Mouse (Mus musculus) neural tube, embryonic 13.5 days (tissue): ENCODE measurements around the gene Dgat2. TPM values are rescaled to one million over a fixed set of nuclear protein-coding genes. Genes with fewer than 3 reads are reported as not detected.

Source experiments
- ATAC-seq: fragments of 200-750 bp; cut with Nextera tagmentation; 2 replicates; pipeline ENCODE4 v1.8.0; 2017; ENCODE audit warnings: low read depth, mild to moderate bottlenecking, moderate TSS enrichment, moderate library complexity
- H3K27ac ChIP-seq: fragments of 300-500 bp; sonication (generic); replicated peaks from 2 replicates; pipeline ENCODE4 v1.5.1; 2015; ENCODE audit warnings: moderate library complexity, mild to moderate bottlenecking, inconsistent platforms
- H3K27me3 ChIP-seq: fragments of 300-500 bp; sonication (generic); 2 replicates; pipeline ENCODE4 v1.6.1; 2015; ENCODE audit warnings: mild to moderate bottlenecking, inconsistent platforms
- H3K36me3 ChIP-seq: fragments of 300-500 bp; sonication (generic); 2 replicates; pipeline ENCODE4 v1.6.1; 2015; ENCODE audit warnings: mild to moderate bottlenecking, inconsistent platforms
- H3K4me1 ChIP-seq: fragments of 300-500 bp; sonication (generic); replicated peaks from 2 replicates; pipeline ENCODE4 v1.6.1; 2015; ENCODE audit warnings: inconsistent platforms
- H3K4me2 ChIP-seq: fragments of 300-500 bp; sonication (generic); 2 replicates; pipeline ENCODE4 v1.6.1; 2015; ENCODE audit warnings: inconsistent platforms, mild to moderate bottlenecking, moderate library complexity
- H3K4me3 ChIP-seq: fragments of 300-500 bp; sonication (generic); 2 replicates; pipeline ENCODE4 v1.5.1; 2015; ENCODE audit warnings: mild to moderate bottlenecking, inconsistent platforms
- H3K9ac ChIP-seq: fragments of 300-500 bp; sonication (generic); 2 replicates; pipeline ENCODE4 v1.6.1; 2015; ENCODE audit warnings: moderate library complexity, mild to moderate bottlenecking, inconsistent platforms
- H3K9me3 ChIP-seq: fragments of 300-500 bp; sonication (generic); 2 replicates; pipeline ENCODE4 v1.6.1; 2016; ENCODE audit warnings: inconsistent platforms
- WGBS: fragments of 180-500 bp; shearing (Covaris S2); methylation state at CpG from one replicate; pipeline ENCODE4 v1.1.7; 2015; 5-methylcytosine and 5-hydroxymethylcytosine counted together
- polyA plus RNA-seq: library from polyadenylated mRNA; unstranded; fragments of >200 nt; fragmentation: Nextera tagmentation; extraction: Ambion mirVana; gene quantifications from 2 replicates; pipeline ENCODE4 v1.2.1, GENCODE M21; 2015

Gene Dgat2
- polyA plus RNA-seq, 1 experiment from 2014 or later: 15.7 TPM

- H3K27ac ChIP-seq: no peak overlapping the region
- no peak overlapping the region for H3K4me2 ChIP-seq
- ATAC-seq: no peak
- H3K36me3 ChIP-seq: no peaks in the 10 kb centered on the region
- H3K9ac ChIP-seq: no peak overlapping the region
- 72% methylated on average over 5 of the region's 5 CpGs for WGBS
- no peaks in the 10 kb centered on the region for H3K9me3 ChIP-seq
- H3K4me3 ChIP-seq: no peak overlapping the region
- H3K27me3 ChIP-seq: no peaks in the 10 kb centered on the region
- peaks cover 17% of the 10 kb centered on the region for H3K4me1 ChIP-seq
Measured at GRCm38 (mm10) chr7:99158904-99159303, 23.6 kb downstream of the Dgat2 start.

- Histone ChIP-seq H3K4me1 (peaks cover 17% of the 10 kb centered on the region), H3K4me3 (no peak overlapping the region), H3K27me3 (no peaks in the 10 kb centered on the region), H3K4me2 (no peak overlapping the region), H3K27ac (no peak overlapping the region), H3K9me3 (no peaks in the 10 kb centered on the region), H3K36me3 (no peaks in the 10 kb centered on the region), H3K9ac (no peak overlapping the region)
- 89% methylated on average over 8 of the region's 8 CpGs for WGBS
- ATAC-seq: no peak
Measured at GRCm38 (mm10) chr7:99158011-99158410, 24.5 kb downstream of the Dgat2 start.

- Histone ChIP-seq H3K36me3 (no peaks in the 10 kb centered on the region), H3K9ac (no peak overlapping the region), H3K27me3 (no peaks in the 10 kb centered on the region), H3K27ac (no peak overlapping the region), H3K4me1 (peaks cover 17% of the 10 kb centered on the region), H3K4me3 (no peak overlapping the region), H3K4me2 (no peak overlapping the region), H3K9me3 (no peaks in the 10 kb centered on the region)
- no peak for ATAC-seq
- 84% methylated on average over 10 of the region's 10 CpGs for WGBS
Measured at GRCm38 (mm10) chr7:99156737-99157136, 25.8 kb downstream of the Dgat2 start.

GRCm38 (mm10) chr7:99155311-99156289, 26.9 kb downstream of the Dgat2 start:
- peaks cover 10% of the 10 kb centered on the region for H3K4me1 ChIP-seq
- peak overlapping the region; percentile 44 for H3K4me2 ChIP-seq
- H3K27ac ChIP-seq: 0 out of 2 replicates have a peak overlapping the region, but pooled peaks have one; percentile 19
- 28% methylated on average over 17 of the region's 17 CpGs for WGBS
- no peaks in the 10 kb centered on the region for H3K9me3 ChIP-seq
- peak overlapping the region; percentile 52 for H3K9ac ChIP-seq
- H3K36me3 ChIP-seq: no peaks in the 10 kb centered on the region
- H3K27me3 ChIP-seq: no peaks in the 10 kb centered on the region
- ATAC-seq: peak; percentile 57
- no peak overlapping the region for H3K4me3 ChIP-seq

- 55% methylated on average over 8 of the region's 8 CpGs for WGBS
- H3K27me3 ChIP-seq: no peaks in the 10 kb centered on the region
- ATAC-seq: peak; percentile 19; the same call in 1 of the 2 replicates
- H3K27ac ChIP-seq: no peak overlapping the region
- no peaks in the 10 kb centered on the region for H3K36me3 ChIP-seq
- no peak overlapping the region for H3K4me2 ChIP-seq
- no peak overlapping the region for H3K9ac ChIP-seq
- H3K9me3 ChIP-seq: no peaks in the 10 kb centered on the region
- peaks cover 10% of the 10 kb centered on the region for H3K4me1 ChIP-seq
- H3K4me3 ChIP-seq: no peak overlapping the region
Measured at GRCm38 (mm10) chr7:99154648-99155151, 27.8 kb downstream of the Dgat2 start.

GRCm38 (mm10) chr7:99153686-99154202, 28.8 kb downstream of the Dgat2 start:
- 93% methylated on average over 11 of the region's 11 CpGs for WGBS
- Histone ChIP-seq H3K4me2 (no peak overlapping the region), H3K27me3 (no peaks in the 10 kb centered on the region), H3K9me3 (no peaks in the 10 kb centered on the region), H3K9ac (no peak overlapping the region), H3K4me3 (no peak overlapping the region), H3K27ac (no peak overlapping the region), H3K4me1 (peaks cover 10% of the 10 kb centered on the region), H3K36me3 (no peaks in the 10 kb centered on the region)
- no peak for ATAC-seq

- 88% methylated on average over 8 of the region's 8 CpGs for WGBS
- ATAC-seq: no peak
- peaks cover 10% of the 10 kb centered on the region for H3K4me1 ChIP-seq
Measured at GRCm38 (mm10) chr7:99152756-99153155, 29.8 kb downstream of the Dgat2 start.

GRCm38 (mm10) chr7:99151342-99151741, 31.2 kb downstream of the Dgat2 start:
- Histone ChIP-seq H3K9ac (no peak overlapping the region), H3K27ac (no peak overlapping the region), H3K4me1 (peaks cover 10% of the 10 kb centered on the region), H3K27me3 (no peaks in the 10 kb centered on the region), H3K9me3 (no peaks in the 10 kb centered on the region), H3K4me3 (no peak overlapping the region), H3K4me2 (no peak overlapping the region), H3K36me3 (no peaks in the 10 kb centered on the region)
- ATAC-seq: peak; percentile 64
- WGBS: 8% methylated on average over 7 of the region's 7 CpGs

More at GRCm38 (mm10) chr7:99152756-99153155, 29.8 kb downstream of the Dgat2 start:
- Histone ChIP-seq H3K4me3 (no peak overlapping the region), H3K4me2 (no peak overlapping the region), H3K9me3 (no peaks in the 10 kb centered on the region), H3K9ac (no peak overlapping the region), H3K27ac (no peak overlapping the region), H3K27me3 (no peaks in the 10 kb centered on the region), H3K36me3 (no peaks in the 10 kb centered on the region)

- Histone ChIP-seq H3K27ac (no peak overlapping the region), H3K9me3 (no peaks in the 10 kb centered on the region), H3K36me3 (no peaks in the 10 kb centered on the region), H3K4me1 (no peaks in the 10 kb centered on the region), H3K4me2 (no peak overlapping the region), H3K9ac (no peak overlapping the region), H3K27me3 (no peaks in the 10 kb centered on the region), H3K4me3 (no peak overlapping the region)
- WGBS: 61% methylated on average over 1 of the region's 1 CpGs
- no peak for ATAC-seq
Measured at GRCm38 (mm10) chr7:99149017-99149416, 33.5 kb downstream of the Dgat2 start.

- no peak for ATAC-seq
- WGBS: 91% methylated on average over 7 of the region's 7 CpGs
- Histone ChIP-seq H3K9ac (no peak overlapping the region), H3K27me3 (no peaks in the 10 kb centered on the region), H3K4me1 (no peaks in the 10 kb centered on the region; the same call in 1 of the 2 replicates), H3K36me3 (no peaks in the 10 kb centered on the region), H3K4me3 (no peak overlapping the region), H3K4me2 (no peak overlapping the region), H3K27ac (no peak overlapping the region), H3K9me3 (no peaks in the 10 kb centered on the region)
Measured at GRCm38 (mm10) chr7:99147494-99147893, 35.0 kb downstream of the Dgat2 start.

GRCm38 (mm10) chr7:99146906-99147305, 35.6 kb downstream of the Dgat2 start:
- 75% methylated on average over 7 of the region's 7 CpGs for WGBS
- Histone ChIP-seq H3K27me3 (no peaks in the 10 kb centered on the region), H3K9me3 (no peaks in the 10 kb centered on the region), H3K4me1 (peaks cover 6% of the 10 kb centered on the region), H3K9ac (no peak overlapping the region), H3K4me2 (no peak overlapping the region), H3K36me3 (no peaks in the 10 kb centered on the region), H3K27ac (no peak overlapping the region), H3K4me3 (no peak overlapping the region)
- ATAC-seq: no peak

GRCm38 (mm10) chr7:99146011-99146410, 36.5 kb downstream of the Dgat2 start:
- Histone ChIP-seq H3K4me3 (no peak overlapping the region), H3K4me2 (no peak overlapping the region), H3K9ac (no peak overlapping the region), H3K9me3 (no peaks in the 10 kb centered on the region), H3K27me3 (no peaks in the 10 kb centered on the region), H3K27ac (no peak overlapping the region), H3K4me1 (peaks cover 10% of the 10 kb centered on the region), H3K36me3 (no peaks in the 10 kb centered on the region)
- ATAC-seq: no peak
- WGBS: 51% methylated on average over 7 of the region's 7 CpGs
